Mouse (Mus musculus) thymus, adult 18-20 months (tissue): ENCODE results near the gene Pcbp4.

Source experiments
- DNase-seq, 2 experiments: peaks; one replicate each; pipeline ENCODE4 v3.0.0; 2022; ENCODE audit warnings: mixed read lengths in 2 of 2

Pcbp4 gene

GRCm38 (mm10) chr9:106464751-106465541 lies 11.9 kb downstream of the Pcbp4 start:
- no peak for DNase-seq

GRCm38 (mm10) chr9:106465571-106466200 lies 12.6 kb downstream of the Pcbp4 start, which contains the start of gene Gpr62:
Gene Gpr62, minus strand, starts transcription at chr9:106465938.
- DNase-seq, result no peak

- no peak for DNase-seq
Measured at GRCm38 (mm10) chr9:106466721-106467120, 13.6 kb downstream of the Pcbp4 start.

GRCm38 (mm10) chr9:106467746-106468145 lies 14.7 kb downstream of the Pcbp4 start:
- no peak for DNase-seq

GRCm38 (mm10) chr9:106469317-106469716 lies 16.2 kb downstream of the Pcbp4 start:
- DNase-seq, result no peak

GRCm38 (mm10) chr9:106469776-106470175 lies 16.7 kb downstream of the Pcbp4 start:
- no peak for DNase-seq

GRCm38 (mm10) chr9:106470991-106471750 lies 18.1 kb downstream of the Pcbp4 start:
- DNase-seq, result no peak

- no peak for DNase-seq
Measured at GRCm38 (mm10) chr9:106471892-106472291, 18.8 kb downstream of the Pcbp4 start.

GRCm38 (mm10) chr9:106472321-106472720 lies 19.2 kb downstream of the Pcbp4 start:
- no peak for DNase-seq

GRCm38 (mm10) chr9:106473081-106473752 lies 20.1 kb downstream of the Pcbp4 start:
- DNase-seq, result no peak

- DNase-seq, result no peak
Measured at GRCm38 (mm10) chr9:106473753-106474105, 20.6 kb downstream of the Pcbp4 start.

- DNase-seq, result peak in 1 of 2 experiments; percentile 46
Measured at GRCm38 (mm10) chr9:106474456-106474855, 21.4 kb downstream of the Pcbp4 start.

- DNase-seq, result peak in 1 of 2 experiments; percentile 40
Measured at GRCm38 (mm10) chr9:106475046-106475445, 22.0 kb downstream of the Pcbp4 start.

GRCm38 (mm10) chr9:106475663-106476001 lies 22.5 kb downstream of the Pcbp4 start, which contains the start of gene Rrp9:
Gene Rrp9, plus strand, starts transcription at chr9:106475963.
- no peak for DNase-seq

- peak; percentile 66 to 76 for DNase-seq
Measured at GRCm38 (mm10) chr9:106476002-106476923, 23.2 kb downstream of the Pcbp4 start.

- peak; percentile 99 to 100 for DNase-seq
Measured at GRCm38 (mm10) chr9:106476924-106477484, 23.9 kb downstream of the Pcbp4 start, which contains the start of gene Parp3. Gene Parp3, minus strand, starts transcription at chr9:106476949.

- no peak for DNase-seq
Measured at GRCm38 (mm10) chr9:106477649-106478048, 24.6 kb downstream of the Pcbp4 start.

GRCm38 (mm10) chr9:106478101-106478500 lies 25.0 kb downstream of the Pcbp4 start:
- DNase-seq, result no peak

GRCm38 (mm10) chr9:106480541-106480940 lies 27.4 kb downstream of the Pcbp4 start:
- DNase-seq, result no peak

- no peak for DNase-seq
Measured at GRCm38 (mm10) chr9:106481075-106481474, 28.0 kb downstream of the Pcbp4 start.

- DNase-seq, result no peak
Measured at GRCm38 (mm10) chr9:106481676-106482075, 28.6 kb downstream of the Pcbp4 start.
